ENCODE assay signal across 8 mouse cellular contexts in genomic region chr14:36863877-36864489, GRCm38 (mm10).
DNase-seq lines count a peak whose midpoint lies in the region; ATAC-seq and TF ChIP-seq lines count a peak whose summit lies in the region.

No protein-coding gene starts in this region.

- in situ Hi-C loops in Patski (cut with MboI; ENCODE audit: low pct_unique_long_range_greater_than_20kb) = no loop called here

- CTCF ChIA-PET in Patski (lab: Charles Lee) = interaction anchor here (0.6 to 3.0 kb wide), 9 partner anchors 9 to 242 kb away, joined by 3 to 12 read pairs (median 3); no protein-coding TSS in a partner anchor

- POLR2A ChIA-PET in Patski (lab: Charles Lee) = no interaction called here

- no peaks in the 10 kb centered on the region for H3K4me1 ChIP-seq in hindbrain, embryonic 13.5 days (replicated peaks)

- H3K27me3 ChIP-seq in Patski = no peaks in the 10 kb centered on the region
- H3K27me3 ChIP-seq in hindbrain, embryonic 13.5 days = no peaks in the 10 kb centered on the region

- ATAC-seq in Patski = peak; percentile 69
- ATAC-seq in hindbrain, embryonic 13.5 days (ENCODE audit: low FRiP score) = peak; percentile 15; the same call in 1 of the 2 replicates

- H3K27ac ChIP-seq in hindbrain, embryonic 13.5 days = no peak overlapping the region

- H3K4me3 ChIP-seq in hindbrain, embryonic 13.5 days = no peak overlapping the region

- 0 out of 2 replicates have a peak overlapping the region, but pooled peaks have one; percentile 23 for H3K4me2 ChIP-seq in hindbrain, embryonic 13.5 days

- no peak for DNase-seq in Patski (ENCODE audit: low read depth, low spot score)
- peak; percentile 95 to 98 for DNase-seq in cerebellum, postnatal 10 days
- DNase-seq in frontal cortex, postnatal 14 days (ENCODE audit: low spot score in 2 of 2) = peak; percentile 48 to 87
- DNase-seq in layer of hippocampus, postnatal 25 days (ENCODE audit: extremely low spot score in 1 of 2, low spot score in 1 of 2) = peak; percentile 87 to 99
- peak; percentile 93 for DNase-seq in lung, postnatal 14 days
- peak; percentile 78 for DNase-seq in ovary, postnatal 36 days (ENCODE audit: low spot score)
- DNase-seq in thymus, postnatal 14 days = peak; percentile 92

- H3K9me3 ChIP-seq in hindbrain, embryonic 13.5 days = no peaks in the 10 kb centered on the region

- H3K36me3 ChIP-seq in hindbrain, embryonic 13.5 days = no peaks in the 10 kb centered on the region

- 28% methylated on average over 15 of the region's 15 CpGs for WGBS in hindbrain, embryonic 13.5 days

- H3K9ac ChIP-seq in hindbrain, embryonic 13.5 days = no peak overlapping the region

- peak; percentile 75 for TF ChIP-seq CTCF in Patski (IDR thresholded peaks at IDR 0.05)
